Mouse (Mus musculus): ENCODE results near the gene 4930518I15Rik.

GRCm38 (mm10) chr2:156847653-156848052 is 10.1 kb downstream of the 4930518I15Rik start:
- TF ChIP-seq RCOR1 (conservative IDR thresholded peaks at IDR 0.05; ENCODE audit: low read depth, low read length) (no peak), ZNF384 (IDR thresholded peaks at IDR 0.05; ENCODE audit: low read depth, low read length) (no peak), POLR2A (IDR thresholded peaks at IDR 0.05; ENCODE audit: low read depth, low read length) (no peak)

Data from CH12.LX (cell line).